Mouse (Mus musculus) kidney, adult 2 months (tissue): ENCODE measurements around the gene Nudcd2. TPM values are rescaled to one million over a fixed set of nuclear protein-coding genes. Genes with fewer than 3 reads are reported as not detected.

Experiments used
- DNase-seq: peaks from one replicate; pipeline ENCODE4 v3.0.0; 2021
- H3K27ac ChIP-seq: fragments of 200-500 bp; 2 replicates; pipeline ENCODE4 v1.5.1; 2012; ENCODE audit warnings: low read depth, low read length, control low read depth, inconsistent platforms; ENCODE audit not compliant: insufficient read depth
- H3K27me3 ChIP-seq: fragments of 200-500 bp; replicated peaks from 2 replicates; pipeline ENCODE4 v1.6.1; 2012; ENCODE audit warnings: mild to moderate bottlenecking, moderate library complexity, low read length, inconsistent platforms; ENCODE audit not compliant: control insufficient read depth, insufficient read depth
- H3K36me3 ChIP-seq: fragments of 200-500 bp; 2 replicates; pipeline ENCODE4 v1.6.1; 2012; ENCODE audit warnings: mild to moderate bottlenecking, moderate library complexity, low read length, inconsistent platforms; ENCODE audit not compliant: control insufficient read depth, insufficient read depth
- H3K4me1 ChIP-seq: fragments of 200-500 bp; 2 replicates; pipeline ENCODE4 v1.6.1; 2011; ENCODE audit warnings: low read length; ENCODE audit not compliant: control insufficient read depth, insufficient read depth
- H3K4me3 ChIP-seq: fragments of 200-500 bp; 2 replicates; pipeline ENCODE4 v1.5.1; 2011; ENCODE audit warnings: mild to moderate bottlenecking, low read depth, low read length, control low read depth; ENCODE audit not compliant: insufficient read depth
- CTCF ChIP-seq: fragments of 200-500 bp; conservative IDR thresholded peaks from 2 replicates; pipeline ENCODE4 v1.5.1; 2011; ENCODE audit warnings: low read depth, mild to moderate bottlenecking, control low read depth, low read length, moderate library complexity, mixed read lengths; ENCODE audit not compliant: insufficient read depth, insufficient read length
- POLR2A ChIP-seq: fragments of 200-500 bp; IDR thresholded peaks from one replicate; pipeline ENCODE4 v1.6.1; 2011; ENCODE audit warnings: low read depth, low read length, control low read depth
- WGBS: fragments of 180-500 bp; shearing (Covaris S2); methylation state at CpG from one replicate; pipeline ENCODE4 v1.1.7; 2018; 5-methylcytosine and 5-hydroxymethylcytosine counted together
- polyA plus RNA-seq: library from polyadenylated mRNA; depleted of rRNA; stranded (reverse); fragments of >200 nt; gene quantifications from 2 replicates; pipeline ENCODE4 v1.2.3, GENCODE M21; 2012

Gene Nudcd2
- polyA plus RNA-seq, 1 experiment, result 7.5 TPM

GRCm38 (mm10) chr11:40737369-40737768, 3.9 kb downstream of the Nudcd2 start:
- TF ChIP-seq POLR2A, result no peak
- TF ChIP-seq CTCF, result no peak
- H3K4me3 ChIP-seq, result no peak overlapping the region
- no peak for DNase-seq
- no peak overlapping the region for H3K27ac ChIP-seq
- peaks cover 6% of the 10 kb centered on the region for H3K36me3 ChIP-seq
- no peaks in the 10 kb centered on the region for H3K27me3 ChIP-seq
- H3K4me1 ChIP-seq, result no peaks in the 10 kb centered on the region
- 92% methylated on average over 3 of the region's 3 CpGs for WGBS

GRCm38 (mm10) chr11:40741605-40742262, 8.3 kb downstream of the Nudcd2 start:
- Histone ChIP-seq H3K27me3 (no peaks in the 10 kb centered on the region), H3K27ac (no peak overlapping the region), H3K4me3 (no peak overlapping the region), H3K36me3 (peaks cover 5% of the 10 kb centered on the region), H3K4me1 (no peaks in the 10 kb centered on the region)
- no peak for TF ChIP-seq CTCF
- TF ChIP-seq POLR2A, result no peak
- DNase-seq, result no peak
- 93% methylated on average over 12 of the region's 12 CpGs for WGBS

- Histone ChIP-seq H3K4me3 (no peak overlapping the region), H3K4me1 (no peaks in the 10 kb centered on the region), H3K36me3 (peaks cover 2% of the 10 kb centered on the region), H3K27me3 (no peaks in the 10 kb centered on the region), H3K27ac (no peak overlapping the region)
- TF ChIP-seq POLR2A (no peak), CTCF (no peak)
- WGBS, result 83% methylated on average over 3 of the region's 3 CpGs
- no peak for DNase-seq
Measured at GRCm38 (mm10) chr11:40744348-40744747, 10.9 kb downstream of the Nudcd2 start.

- WGBS, result 91% methylated on average over 12 of the region's 12 CpGs
- Histone ChIP-seq H3K4me3 (no peak overlapping the region), H3K27ac (no peak overlapping the region), H3K36me3 (no peaks in the 10 kb centered on the region; the same call in none of the 2 replicates), H3K4me1 (no peaks in the 10 kb centered on the region), H3K27me3 (no peaks in the 10 kb centered on the region)
- TF ChIP-seq CTCF (no peak), POLR2A (no peak)
- DNase-seq, result no peak
Measured at GRCm38 (mm10) chr11:40746361-40746760, 12.9 kb downstream of the Nudcd2 start.

GRCm38 (mm10) chr11:40747716-40748115, 14.2 kb downstream of the Nudcd2 start:
- no peak for TF ChIP-seq POLR2A
- TF ChIP-seq CTCF, result no peak
- no peak overlapping the region for H3K4me3 ChIP-seq
- DNase-seq, result no peak
- H3K4me1 ChIP-seq, result no peaks in the 10 kb centered on the region
- H3K36me3 ChIP-seq, result no peaks in the 10 kb centered on the region; the same call in none of the 2 replicates
- H3K27me3 ChIP-seq, result no peaks in the 10 kb centered on the region
- 54% methylated on average over 2 of the region's 2 CpGs for WGBS
- no peak overlapping the region for H3K27ac ChIP-seq

GRCm38 (mm10) chr11:40753836-40754235, 20.4 kb downstream of the Nudcd2 start:
- TF ChIP-seq POLR2A (no peak), CTCF (no peak)
- WGBS, result 38% methylated on average over 6 of the region's 6 CpGs
- no peaks in the 10 kb centered on the region for H3K27me3 ChIP-seq
- H3K4me3 ChIP-seq, result 0 out of 2 replicates have a peak overlapping the region, but pooled peaks have one; percentile 11
- H3K4me1 ChIP-seq, result no peaks in the 10 kb centered on the region
- H3K27ac ChIP-seq, result no peak overlapping the region
- DNase-seq, result peak; percentile 9
- H3K36me3 ChIP-seq, result no peaks in the 10 kb centered on the region; the same call in none of the 2 replicates

- Histone ChIP-seq H3K27me3 (no peaks in the 10 kb centered on the region), H3K4me1 (no peaks in the 10 kb centered on the region), H3K4me3 (peak overlapping the region; percentile 75), H3K27ac (peak overlapping the region; percentile 44), H3K36me3 (no peaks in the 10 kb centered on the region; the same call in none of the 2 replicates)
- no peak for DNase-seq
- 1% methylated on average over 19 of the region's 19 CpGs for WGBS
- TF ChIP-seq POLR2A, result no peak
- no peak for TF ChIP-seq CTCF
Measured at GRCm38 (mm10) chr11:40754664-40755107, 21.2 kb downstream of the Nudcd2 start.
